Mouse (Mus musculus): ENCODE measurements at regions not wholly inside any gene's neighbourhood (a gene's known extent, or its start where the extent isn't known, plus 50 kb on each side); places are given as distances from the start of the nearest gene placed in this dataset.
"Not testable (repeated sequence)": the region's sequence is repeated elsewhere in the genome, so short reads cannot be mapped to it uniquely, and the experiment has no call there.

DNA sequence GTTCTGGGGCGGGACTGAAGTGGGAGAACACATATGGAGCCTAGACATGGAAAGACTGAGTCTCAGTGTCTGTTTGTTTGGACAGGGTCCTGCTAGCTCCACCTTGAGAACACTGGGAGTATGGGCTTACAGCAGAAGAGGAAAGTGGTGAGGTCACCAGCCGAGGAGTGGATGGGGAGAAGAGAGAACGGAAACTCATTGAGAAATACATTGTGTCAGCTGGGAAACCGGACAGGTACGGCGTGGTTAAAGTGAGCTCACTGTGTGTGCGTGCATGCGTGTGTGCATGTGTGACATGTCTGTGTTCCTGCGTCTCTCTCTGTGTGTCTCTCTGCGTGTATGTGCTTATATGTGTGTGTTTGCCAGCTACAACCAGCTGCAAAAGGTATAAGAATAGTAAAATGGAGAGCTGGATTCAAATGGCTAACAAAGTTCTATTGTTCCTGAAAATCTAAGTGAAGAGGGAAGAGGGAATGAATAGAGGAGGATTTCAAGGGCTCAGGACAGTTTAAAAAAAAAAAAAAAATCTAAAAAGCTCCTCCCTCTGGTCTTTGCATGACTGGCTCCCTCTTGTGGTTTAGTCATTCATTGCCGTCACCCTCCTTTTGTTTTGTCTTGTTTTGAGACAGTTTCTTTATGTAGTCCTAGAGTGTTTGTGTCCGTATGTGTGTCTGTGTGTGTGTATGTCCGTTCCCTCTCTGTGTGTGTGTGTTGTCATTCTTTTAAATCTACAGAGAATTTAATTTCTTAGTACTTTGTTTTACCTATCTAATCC is 52.0 kb upstream of the Ak4 start:
- DNase-seq (ENCODE audit: low spot score): peak; percentile 58

DNA sequence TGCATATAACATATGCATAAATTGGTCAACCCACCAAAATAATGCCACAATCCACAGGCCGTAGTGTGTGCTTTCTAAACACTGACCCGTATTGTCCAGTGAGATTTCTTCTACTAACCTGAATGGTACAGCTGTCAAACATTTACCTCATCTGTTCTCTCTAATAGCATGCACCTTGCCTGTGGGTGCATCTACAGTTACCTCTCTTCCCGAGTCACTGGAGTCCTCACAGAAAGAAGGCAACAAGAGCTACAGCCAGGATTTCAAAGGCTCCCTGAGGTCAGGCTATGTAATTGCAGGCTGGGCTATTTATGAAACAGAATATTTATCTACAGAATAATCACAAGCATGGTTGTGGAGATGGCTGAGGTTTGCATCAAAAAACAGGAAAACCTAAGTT is 53.8 kb upstream of the Ak4 start:
- no peak for DNase-seq (ENCODE audit: low spot score)

DNA sequence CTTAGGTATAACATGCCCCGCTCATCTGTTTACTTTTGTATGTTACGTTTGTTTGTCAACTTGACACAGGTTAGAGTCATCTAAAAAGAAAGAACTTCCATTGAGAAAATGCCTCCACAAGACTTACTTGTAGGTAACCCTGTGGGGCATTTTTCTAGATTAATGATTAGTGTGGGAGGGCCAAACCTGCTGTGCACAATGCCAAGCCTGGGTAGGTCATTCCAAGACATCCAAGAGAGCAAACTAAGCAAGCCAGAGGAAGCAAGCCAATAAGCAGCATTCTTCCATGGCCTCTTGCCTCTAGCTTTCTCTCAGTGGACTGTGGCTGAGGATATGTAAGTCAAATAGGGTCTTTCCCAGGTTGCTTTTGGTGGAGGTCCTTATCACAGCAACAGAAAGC is 54.4 kb upstream of the Ak4 start:
- DNase-seq (ENCODE audit: low spot score): no peak

DNA sequence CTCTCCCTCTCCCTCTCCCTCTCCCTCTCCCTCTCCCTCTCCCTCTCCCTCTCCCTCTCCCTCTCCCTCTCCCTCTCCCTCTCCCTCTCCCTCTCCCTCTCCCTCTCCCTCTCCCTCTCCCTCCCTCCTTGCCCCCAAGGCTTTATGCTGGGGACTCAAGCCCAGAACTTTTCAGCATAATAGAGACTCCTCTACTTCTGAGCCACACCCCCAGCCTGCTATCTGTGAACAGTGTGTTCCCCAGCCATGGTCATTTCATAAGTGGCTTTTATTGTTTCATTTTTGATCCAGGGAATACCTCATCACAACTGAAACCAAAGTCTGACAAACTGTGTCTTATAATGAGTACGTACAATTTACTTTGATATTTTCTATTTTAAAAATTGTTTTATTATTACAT is 55.8 kb upstream of the Ak4 start:
- not testable (repeated sequence) for DNase-seq (ENCODE audit: low spot score)

DNA sequence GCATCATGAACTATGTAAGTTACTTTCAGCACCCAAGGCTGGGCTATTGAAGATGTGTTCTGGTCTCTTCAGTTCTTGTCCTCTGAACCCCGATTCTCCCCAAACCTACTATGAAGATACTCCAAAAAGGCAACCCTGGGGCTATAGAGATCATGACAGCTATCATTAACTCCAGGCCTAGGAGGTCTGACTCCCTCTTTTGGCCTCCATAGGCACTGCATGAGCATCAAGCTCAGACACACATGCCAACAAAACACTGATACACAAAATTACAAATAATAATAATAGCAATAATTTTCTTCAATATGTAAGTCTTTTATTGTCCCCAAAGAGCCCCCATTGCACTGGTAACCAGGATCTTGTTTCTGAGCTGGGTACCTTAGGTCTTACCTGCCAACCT is 57.3 kb upstream of the Ak4 start:
- no peak for DNase-seq (ENCODE audit: low spot score)

DNA sequence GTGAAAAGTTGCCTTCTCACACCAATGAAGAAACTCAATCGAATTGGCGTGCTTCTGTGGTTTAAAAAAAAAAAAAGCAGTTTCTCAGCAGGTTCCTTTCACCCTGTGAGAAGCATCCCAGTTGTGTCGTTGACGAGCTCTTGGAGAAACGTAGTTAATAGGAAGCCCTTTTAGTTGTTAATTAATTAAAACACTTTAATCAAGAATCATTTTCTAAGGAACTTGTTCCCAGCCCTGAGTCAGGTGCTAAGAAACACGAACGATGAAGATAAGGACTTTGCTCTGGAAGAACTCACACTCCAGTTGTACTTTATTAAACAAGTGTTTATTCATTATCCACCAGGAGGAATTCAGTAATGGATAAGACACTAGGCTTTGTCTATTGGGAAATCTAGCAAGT is 58.8 kb upstream of the Ak4 start:
- DNase-seq (ENCODE audit: low spot score): no peak

DNA sequence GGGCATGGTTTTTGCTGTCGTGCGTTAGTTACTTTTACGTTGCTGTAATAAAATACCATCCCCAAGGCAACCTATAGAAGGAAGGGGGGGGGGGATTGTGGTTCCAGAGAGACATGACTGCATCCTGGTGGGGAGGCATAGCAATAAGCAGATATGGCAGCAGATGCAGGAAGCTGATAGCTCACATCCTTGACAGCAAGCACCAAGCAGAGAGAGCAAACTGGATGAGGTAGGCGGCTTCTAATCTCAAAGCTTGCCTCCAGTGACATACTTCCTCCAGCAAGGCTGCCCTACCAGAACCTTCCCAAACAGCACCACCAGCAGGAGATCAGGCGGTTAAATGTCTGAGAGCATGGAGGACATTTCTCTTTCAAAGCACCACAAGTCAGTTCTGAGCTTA is 60.0 kb upstream of the Ak4 start:
- no peak for DNase-seq (ENCODE audit: low spot score)

DNA sequence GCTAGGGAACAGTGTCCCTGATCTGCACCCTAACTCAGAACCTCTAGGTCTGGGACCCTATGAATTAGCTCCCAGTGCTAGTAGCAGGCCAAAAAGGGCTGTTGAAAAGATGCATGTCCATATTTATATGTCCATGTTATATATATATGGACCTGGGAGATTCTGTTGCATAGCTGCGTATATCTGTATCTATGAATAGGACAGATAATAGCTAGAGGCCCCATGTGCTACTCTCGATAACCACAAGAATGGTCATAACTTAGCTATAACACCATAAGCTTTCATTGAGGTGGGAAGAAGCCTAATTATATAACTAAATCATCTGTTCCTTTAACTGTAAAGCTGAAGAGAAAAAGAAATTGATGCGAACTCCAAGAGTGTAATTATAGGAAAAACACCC is 60.6 kb upstream of the Ak4 start:
- no peak for DNase-seq (ENCODE audit: low spot score)

DNA sequence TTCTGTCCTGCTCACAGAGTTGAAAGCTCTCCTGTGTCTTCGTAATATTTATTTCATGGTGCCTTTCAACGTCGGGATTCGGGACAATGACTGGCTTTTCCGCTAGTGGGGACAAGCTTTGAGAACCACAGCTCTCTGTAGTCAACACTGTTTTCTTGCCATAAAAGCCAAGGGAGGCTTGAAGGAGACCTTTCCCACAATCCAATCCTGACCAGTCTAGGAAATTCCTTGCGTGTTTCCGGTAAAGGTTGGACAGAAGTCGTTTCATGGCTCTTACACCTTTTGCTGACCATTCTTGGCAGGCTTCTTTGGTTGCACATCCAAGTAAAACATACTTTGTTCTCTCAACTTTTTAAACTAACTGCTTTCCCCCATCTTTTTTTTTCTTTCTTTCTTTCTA is 61.2 kb upstream of the Ak4 start:
- DNase-seq (ENCODE audit: low spot score): no peak

DNA sequence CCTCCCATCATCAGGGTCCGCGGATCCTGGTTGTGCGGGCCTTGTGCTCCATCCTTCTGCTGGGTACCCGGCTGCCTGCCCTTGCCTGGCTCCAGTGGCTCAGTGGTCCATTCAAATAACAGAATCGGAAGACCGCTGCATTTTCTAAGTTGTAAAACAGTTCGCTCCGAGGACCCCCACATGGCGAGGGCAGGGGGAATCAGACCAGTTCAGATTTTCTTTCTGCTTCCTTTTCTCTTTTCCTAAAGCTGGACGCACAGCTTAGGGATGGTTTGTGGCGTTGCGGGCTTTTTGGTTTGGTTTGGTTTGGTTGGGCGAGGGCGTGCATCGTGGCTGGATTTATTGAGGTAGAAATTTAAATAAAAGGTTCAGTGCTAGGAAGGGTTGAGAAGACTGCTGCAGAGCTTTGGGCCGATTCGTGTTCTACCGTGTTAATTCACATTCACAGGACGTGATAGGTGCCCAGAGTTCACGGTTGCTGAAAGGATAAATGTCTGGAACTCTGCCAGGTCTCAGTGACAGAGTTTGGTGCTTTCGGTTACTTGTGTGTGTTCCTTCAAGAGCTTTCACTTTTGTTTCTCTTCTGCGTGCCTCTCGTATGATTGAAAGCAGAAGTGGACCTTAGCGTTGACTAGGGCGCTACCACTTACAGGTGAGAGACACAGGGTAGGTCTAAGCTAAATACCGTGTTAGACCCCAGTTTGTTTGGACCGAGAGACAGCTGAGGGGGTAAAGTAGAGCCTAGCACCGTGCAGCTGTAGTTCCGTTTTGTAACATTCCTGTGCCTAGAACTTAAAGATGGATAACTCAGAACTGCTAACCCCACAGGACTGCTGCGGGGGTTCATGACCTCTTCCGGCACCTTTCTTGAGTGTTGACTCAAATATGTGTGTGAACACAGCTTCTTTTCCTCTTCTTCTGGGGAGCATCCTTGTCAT is 61.9 kb upstream of the Ak4 start:
- DNase-seq (ENCODE audit: low spot score): peak; percentile 28

DNA sequence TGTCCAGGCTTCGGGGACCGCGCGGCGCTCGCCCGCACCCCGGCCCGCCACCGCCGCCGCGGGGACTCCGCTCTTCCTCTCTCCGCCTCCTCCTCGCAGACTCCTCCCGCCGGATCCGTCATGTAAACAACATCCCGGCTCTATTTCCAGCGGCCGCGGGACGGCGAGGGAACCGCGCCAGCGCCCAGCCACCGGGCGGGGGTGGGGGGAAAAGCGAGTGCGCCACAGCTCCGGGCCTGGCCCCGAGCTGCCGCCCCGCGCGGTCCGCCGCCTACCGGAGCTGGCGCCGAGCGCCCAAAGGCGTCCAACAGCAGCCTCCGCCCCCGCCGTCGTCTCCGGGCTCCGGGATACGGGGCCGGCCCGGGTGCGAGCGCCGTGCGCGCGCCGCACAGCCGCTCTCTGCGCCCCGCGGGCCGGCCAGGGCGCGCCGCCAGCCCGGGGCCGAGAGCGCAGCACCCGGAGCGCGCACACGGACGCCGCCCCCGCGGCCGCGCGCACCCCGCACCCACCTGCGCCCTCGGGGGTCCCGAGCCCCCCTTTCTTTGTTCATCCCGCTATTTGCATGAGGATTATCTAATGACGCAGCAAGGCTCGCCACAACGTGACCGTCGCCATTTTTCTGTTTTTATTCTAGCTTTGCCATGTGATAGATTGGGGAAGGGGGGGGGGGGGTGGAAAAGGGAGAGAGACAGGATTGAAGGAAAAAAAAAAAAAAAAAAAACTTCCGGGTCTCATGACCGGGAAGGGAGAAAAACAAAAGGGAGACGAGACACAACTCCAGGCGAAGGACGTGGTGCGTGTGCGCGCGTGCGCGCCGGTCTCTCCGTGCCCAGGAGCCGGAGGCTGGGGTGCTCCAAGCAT is 62.8 kb upstream of the Ak4 start:
- peak; percentile 87 for DNase-seq (ENCODE audit: low spot score)

DNA sequence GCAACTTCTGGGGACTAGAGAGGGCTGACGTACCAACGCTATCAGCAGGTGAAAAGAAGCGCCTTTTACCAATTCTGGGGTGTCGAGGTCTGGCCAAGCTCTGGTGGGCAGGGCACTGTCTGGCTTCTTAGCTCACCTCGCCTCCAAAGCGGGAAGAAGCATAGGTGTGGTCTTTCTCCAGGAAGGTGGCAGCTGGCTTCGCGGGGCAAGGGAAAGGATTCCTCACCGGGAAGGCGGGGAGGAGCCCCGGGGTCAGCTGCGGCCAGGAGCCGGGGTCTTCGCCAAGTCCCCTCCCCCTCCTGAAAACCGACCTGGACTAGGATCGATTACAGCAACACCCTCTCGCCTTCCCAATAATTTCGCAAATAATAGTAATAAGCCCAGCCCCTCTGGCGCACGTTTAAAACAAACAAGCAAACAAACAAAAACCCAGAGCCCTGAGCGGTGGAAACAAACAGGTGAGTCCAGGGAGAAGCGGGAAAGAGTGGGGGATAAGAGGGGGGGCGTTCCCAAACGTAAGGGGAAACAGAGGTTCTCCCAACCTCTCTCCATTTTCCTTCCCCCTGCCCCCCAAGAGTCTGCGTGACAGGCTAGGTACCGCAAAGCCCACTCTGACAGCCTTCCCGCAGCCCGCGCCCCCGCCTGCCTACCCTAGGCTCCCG is 63.5 kb upstream of the Ak4 start:
- DNase-seq (ENCODE audit: low spot score): peak; percentile 44

DNA sequence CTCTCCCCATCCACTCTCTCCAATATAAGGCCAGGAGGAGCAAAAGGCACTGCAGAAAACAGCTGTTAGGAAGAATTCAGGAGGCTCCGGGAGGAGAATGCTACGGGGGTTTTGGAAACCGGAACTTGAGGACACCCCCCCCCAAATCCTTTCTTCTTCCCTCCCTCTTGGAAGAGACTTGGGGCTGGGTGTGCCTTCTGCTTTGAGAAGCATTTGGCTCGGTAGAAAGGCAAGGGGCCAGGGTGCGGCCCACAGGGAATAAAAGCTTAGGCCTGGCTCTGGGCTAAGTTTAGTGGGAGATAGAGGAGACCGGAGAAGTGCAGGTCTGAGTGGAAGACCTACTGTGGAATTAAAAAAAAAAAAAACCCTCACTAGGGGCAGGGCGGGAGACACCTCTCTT is 64.1 kb upstream of the Ak4 start:
- peak; percentile 79 for DNase-seq (ENCODE audit: low spot score)

DNA sequence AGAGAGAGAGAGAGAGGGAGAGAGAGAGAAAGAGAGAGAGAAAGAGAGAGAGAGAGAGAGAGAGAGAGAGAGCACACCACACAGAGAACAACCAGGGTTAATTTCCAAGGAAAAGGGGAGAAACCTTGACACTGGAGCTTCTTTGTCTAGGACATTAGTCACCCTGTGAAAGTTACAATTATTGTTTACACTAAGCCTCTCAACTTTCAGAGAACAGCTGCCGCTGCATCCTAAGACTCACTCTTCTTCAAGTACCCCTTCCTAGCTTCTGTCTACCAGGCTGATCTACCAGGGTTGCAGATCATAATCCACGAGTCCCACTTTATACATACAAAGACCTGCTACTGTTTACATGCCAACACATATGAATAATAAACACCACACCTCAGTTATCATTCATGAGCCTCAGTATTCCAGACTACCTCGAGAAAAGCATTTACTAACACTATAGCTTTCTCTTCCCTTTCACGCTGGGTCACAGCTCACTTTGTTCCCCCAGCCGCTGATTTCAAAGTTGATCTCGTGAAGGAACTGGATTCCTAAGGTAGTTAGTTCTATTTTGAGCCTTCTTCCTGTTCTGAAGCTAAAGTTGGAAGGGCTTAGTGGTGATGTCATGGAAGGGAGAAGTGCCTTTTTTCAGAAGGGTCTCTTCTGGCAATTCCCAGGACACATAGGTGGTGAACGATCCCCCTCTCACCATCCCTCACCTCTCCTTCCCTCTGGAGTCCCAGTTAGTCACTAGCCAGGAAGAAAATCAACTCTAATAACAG is 64.8 kb upstream of the Ak4 start:
- DNase-seq (ENCODE audit: low spot score): no peak

DNA sequence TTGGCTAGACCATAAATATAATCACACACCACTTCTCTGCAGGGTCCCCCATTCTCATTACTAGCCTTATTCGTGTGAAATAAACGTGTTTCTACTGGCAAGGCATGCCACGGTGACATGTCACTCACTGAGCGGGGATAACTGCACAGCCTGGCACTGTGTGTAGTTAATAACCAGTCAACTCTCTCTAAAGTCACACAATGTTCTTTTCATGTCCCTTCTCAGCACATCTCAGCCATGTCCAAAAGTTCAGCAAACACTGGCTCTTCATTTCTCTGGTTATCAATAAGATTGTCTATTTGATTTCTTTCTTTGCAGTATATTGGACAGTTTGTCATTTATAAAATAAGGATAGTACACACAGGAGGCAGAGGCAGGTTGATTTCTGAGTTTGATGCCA is 66.9 kb upstream of the Ak4 start:
- DNase-seq (ENCODE audit: low spot score): no peak

DNA sequence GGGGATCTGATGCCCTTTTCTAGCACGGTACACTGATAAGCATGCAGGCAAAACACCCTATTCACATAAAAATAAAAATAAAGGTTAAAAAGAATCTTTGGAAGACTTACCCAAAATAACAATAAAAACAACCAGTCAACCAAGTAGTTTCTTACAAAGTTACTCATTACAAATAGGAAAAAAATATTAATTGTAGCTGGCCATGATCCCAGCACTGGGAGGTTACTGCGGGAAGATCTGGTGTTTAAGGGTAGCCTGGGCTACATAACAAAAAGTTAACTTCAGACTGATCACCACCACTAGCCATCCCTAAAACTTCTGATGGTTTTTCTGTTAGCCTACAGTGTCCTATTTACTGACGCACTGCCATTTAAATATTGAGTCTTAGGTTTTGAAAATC is 67.4 kb upstream of the Ak4 start:
- no peak for DNase-seq (ENCODE audit: low spot score)

DNA sequence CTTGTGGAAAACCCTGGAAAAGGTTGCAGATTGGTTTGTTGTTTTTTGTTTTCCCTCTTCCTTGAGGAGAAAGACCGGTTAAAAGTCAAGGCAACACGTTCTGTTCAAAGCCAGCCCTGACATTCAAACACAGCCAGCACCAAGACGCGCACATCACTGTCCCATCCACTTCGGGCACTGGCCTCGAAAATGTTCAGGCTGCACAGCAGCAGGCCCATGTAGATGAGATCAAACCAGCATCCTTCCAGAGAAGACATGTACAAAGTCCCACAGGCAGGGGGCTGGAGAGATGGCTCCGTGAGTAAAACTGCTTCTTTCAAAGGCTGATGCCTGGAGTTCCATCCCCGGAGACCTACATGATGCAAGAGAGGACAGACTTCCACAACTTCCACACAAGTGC is 68.4 kb upstream of the Ak4 start:
- DNase-seq (ENCODE audit: low spot score): no peak

DNA sequence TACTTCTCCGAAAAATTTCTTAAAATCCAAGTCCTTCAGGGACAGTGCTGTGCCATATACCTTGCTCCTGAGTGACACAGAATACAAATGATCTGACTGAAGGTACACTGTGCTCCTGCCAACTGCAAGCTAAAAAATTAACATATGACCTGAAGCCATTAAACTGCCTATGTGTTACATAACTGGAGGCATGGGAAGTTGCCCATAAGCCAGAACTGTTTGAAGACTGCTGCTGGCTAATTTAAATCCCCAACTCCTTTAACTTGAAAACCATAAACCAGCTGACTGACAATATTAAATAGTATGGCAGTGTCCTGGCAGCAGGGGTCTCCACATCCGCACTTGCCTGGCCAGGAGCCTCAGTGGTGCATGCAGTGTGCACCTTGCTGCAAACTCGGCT is 68.9 kb upstream of the Ak4 start:
- DNase-seq (ENCODE audit: low spot score): no peak

DNA sequence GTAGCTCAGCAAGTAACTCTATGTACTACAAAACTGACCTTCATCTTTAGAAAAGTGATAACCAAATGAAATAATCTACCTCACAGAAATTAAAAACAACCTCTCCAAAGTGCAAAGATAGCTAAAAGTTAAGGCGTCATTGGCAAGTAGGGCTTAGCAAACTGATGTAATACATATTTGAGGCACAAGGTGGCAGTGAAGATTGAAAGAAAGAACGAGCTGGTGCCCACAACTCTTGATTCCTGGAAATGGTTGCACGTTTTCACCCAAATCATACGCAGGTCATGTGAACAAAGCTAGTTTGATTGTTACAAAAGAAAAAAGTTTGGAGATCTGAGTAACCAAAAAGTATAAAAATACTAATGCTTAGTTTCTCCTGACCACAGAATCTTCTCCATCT is 69.7 kb upstream of the Ak4 start:
- DNase-seq (ENCODE audit: low spot score): peak; percentile 47

DNA sequence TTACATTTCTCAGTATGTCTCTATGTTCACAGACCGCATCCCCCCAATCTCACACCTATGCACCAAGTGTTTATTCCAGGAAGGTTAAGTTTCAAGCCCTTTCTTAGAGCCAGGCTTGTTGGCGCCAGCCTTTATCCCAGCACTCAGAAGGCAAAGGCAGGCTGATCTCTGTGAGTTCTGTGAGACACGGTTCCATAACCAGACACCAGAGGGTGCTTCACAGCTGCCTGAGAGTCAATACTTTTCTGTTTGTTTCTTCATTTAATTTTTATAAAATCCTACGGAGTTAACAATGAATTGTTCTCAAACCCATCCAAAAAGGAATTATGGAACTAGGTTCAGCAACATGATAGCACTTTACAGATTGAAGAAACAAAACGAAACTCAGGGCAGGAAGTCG is 71.8 kb upstream of the Ak4 start:
- DNase-seq (ENCODE audit: low spot score): no peak

DNA sequence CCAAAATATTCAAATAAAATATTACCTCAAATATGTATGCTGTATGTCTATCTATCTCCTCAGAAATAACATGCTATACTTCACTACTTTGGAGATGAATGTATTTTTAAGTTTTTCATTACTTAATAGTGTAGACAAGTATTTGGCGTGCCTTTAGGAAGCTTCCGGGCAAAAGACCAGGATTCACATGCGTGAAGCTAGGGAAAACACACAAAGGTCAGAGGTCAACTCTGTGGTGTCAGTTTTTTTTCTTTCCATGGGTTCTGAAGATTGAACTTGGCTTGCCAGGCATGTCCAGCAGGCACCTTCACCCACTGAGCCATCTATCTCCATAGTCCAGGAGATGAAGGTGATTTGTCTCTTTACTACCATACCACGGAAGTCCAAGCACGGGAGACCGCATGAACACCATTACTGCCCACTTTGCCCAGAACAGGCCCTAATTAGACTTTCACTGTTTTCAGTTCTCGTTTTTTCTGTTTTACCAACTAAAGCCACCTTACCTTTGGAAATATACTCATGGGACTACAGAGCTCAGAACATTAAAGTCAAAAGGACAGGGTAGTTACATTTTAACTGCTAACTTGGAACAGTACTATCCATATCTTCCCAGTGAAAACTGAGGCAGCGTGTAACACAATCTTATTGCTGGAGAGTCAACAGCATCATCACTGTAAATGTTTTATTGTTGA is 76.9 kb upstream of the Ak4 start:
- no peak for DNase-seq (ENCODE audit: low spot score)

All from urinary bladder, postnatal 14 days (tissue).